Mouse (Mus musculus): Measurements from ENCODE around the gene Pakap.

Pakap gene

DNA sequence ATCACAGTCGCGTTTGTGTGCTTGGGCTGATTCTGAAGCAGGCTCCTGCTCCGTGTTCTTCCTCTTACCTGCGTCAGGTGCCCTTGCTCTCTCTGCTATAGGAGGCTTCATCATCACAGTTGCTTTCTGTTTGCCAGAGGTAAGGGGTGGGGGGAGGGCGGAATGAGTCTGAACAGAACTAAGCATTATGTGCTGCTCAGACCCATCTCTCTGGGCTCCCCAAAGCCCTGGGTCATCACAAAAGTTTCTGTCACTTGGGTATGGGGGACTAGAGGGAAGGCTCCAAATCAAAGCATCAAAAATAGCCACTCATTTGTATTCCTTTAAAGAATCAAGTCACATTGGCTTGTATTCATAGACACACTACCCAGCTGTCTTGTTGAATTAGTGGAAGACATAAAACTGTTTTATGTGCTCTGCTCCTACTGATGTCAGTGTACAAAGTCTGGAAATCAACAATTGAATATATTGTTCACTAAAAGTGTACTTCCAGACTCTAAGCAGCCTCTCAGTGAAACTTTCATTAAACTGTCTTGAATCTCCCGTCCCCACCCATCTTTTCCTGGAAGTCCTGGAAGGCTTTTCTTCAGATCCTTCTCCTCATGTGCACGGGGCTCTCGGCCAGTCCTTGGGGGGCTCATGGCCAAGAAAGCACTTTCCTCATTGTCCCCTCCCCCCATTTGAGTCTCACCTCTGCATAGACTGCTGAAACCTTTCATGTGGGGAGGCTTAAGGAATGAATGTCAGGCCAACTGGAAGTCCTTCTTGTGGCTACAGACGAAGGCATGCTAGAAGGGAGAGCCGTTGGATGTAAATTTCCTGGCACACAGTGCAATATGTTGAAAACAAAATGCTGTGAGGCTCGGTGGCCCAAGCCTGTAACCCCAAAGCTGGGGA lies 135.8 kb downstream of the Pakap start:
- no peak for DNase-seq (ENCODE audit: low read depth in 1 of 2, low spot score in 2 of 2)

DNA sequence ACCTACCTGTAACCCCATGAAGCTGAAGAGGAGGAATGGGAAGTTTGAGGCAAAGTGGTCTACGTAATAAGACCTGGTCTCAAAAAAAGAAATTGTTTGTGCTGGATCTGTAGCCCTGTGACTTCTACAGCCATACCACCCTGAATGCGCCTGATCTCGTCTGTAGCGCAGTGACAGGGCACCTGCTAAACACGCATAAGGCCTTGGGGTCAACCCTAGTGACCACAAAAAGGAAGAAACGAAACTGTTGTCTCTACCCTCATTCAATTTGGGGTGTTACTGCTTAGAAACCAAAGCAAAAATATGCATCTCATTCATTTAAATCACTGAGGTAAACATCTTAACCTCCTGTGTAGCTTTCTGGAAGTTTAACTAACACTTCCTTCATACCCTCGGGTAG lies 136.6 kb downstream of the Pakap start:
- peak in 1 of 2 experiments; percentile 1 for DNase-seq (ENCODE audit: low read depth in 1 of 2, low spot score in 2 of 2)

DNA sequence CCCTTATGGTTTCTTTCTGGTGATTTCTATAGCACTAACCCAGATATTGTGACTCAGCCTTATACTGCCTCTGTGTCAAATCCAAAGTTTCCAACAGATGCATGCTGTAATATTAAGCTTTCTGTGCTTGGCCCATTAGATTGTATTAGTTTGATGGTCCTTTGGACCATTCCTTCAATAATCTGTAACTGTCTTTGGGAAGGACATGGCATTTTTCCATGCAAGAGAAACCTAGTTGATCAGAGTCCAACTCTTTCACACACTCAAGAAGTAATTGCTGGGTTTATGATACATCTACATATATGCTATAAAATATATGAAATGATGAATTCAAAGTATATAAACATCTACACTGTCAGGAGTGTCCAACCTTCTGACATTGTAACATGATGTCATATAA lies 147.9 kb downstream of the Pakap start:
- no peak for DNase-seq (ENCODE audit: low read depth in 1 of 2, low spot score in 2 of 2)

DNA sequence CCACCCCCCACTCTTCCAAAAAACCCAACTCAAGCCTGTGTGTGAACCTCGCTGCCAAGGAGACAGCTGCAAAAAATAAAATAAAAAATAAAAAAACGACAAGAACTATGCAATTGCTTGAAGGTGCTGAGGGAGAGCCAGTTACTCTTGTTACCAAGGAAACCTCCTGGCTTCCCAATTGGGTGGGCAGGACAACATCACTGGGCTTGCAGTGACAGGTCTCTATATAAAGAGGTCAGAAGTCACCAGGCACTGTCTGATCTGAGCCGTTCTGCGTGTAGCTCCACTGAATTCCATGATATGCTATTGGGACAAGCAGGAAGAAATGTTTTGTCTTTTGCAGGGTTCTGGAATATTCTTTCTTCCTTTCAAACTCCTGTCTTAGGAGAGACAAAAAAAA lies 148.8 kb downstream of the Pakap start:
- no peak for DNase-seq (ENCODE audit: low read depth in 1 of 2, low spot score in 2 of 2)

DNA sequence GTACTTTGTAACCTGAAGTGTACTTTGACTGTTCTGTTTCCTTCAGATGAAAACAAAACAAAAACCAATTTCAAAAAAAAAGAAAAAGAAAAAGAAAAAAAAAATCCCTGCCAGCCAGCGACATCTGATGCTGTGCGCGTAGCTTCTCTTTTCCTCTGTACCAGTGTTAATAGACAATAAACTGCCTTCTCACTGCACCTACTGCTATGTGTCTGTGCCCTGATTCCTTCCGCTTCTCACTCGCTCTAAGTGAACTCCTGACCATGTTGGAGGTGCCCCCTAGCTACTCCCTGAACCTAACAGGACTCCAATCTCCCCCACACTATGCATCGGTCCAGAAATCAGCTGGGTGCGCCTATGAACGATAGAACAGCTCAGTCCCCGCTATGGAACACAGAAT lies 149.4 kb downstream of the Pakap start, which contains the start of gene Akap2:
Gene Akap2, plus strand, starts transcription at position 304 of the 400 bp plus-strand sequence.
- DNase-seq (ENCODE audit: low read depth in 1 of 2, low spot score in 2 of 2) = no peak

DNA sequence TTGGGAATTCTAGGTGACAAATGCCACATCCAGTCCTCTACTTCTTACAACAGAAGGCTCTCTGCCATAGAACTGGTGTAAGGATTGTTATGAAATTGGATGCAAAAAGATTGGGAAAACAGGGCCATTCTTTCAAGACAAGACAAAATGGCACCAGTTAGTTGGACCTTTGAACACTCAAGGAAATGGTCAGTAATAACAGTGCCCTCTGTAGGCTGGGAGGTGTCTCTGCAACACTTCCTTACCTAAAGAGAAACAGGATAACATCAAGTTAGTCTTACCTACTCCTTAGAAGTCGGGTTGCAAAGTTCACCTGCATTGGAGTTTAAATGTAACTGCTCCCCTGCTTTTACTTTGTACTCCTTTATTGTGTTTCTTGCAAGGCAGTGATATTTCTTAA lies 151.4 kb downstream of the Pakap start:
- DNase-seq (ENCODE audit: low read depth in 1 of 2, low spot score in 2 of 2) = no peak

DNA sequence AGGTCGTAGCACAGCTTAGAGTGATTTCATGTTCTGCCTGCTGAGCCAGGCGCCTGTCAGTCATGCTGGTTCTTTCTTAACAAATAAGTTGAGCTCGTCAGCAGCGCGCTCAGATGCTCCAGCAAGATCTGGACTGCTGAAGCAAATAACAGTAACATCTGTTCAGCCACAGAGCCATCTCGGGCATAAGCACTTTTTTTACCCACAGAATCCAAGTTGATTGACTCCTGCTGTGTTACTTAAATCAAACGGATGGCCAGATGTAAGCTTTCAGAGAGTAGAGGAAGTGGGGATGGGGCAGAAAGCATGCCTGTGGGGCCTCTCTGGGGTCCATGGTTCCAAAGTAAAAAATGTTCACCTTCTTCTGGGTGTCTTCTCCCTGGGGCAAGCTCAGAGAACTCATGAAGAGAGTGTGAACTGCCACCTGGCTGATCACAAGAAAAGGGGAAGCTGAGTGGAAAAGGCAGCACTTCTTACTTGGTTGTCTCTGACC lies 152.9 kb downstream of the Pakap start:
- DNase-seq (ENCODE audit: low read depth in 1 of 2, low spot score in 2 of 2) = no peak

DNA sequence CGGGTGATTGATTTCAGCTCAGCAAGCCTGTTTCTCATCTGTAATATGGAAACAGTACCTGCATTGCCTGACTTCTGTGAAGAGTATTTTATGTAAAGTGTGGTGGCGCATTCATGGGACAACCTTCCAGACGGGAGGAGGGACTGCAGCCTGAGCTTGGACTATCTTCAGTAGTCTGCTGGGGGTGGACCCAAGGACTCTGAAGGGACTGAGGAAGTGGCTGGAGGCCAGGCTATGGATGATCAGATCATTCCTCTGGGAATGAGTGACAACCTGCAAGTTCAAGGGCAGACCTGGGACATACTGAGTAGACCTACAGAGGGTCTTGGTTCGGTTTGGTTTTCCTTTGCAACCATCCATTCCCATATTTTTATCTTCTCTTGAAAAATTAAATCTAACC lies 154.3 kb downstream of the Pakap start:
- DNase-seq (ENCODE audit: low read depth in 1 of 2, low spot score in 2 of 2) = no peak

DNA sequence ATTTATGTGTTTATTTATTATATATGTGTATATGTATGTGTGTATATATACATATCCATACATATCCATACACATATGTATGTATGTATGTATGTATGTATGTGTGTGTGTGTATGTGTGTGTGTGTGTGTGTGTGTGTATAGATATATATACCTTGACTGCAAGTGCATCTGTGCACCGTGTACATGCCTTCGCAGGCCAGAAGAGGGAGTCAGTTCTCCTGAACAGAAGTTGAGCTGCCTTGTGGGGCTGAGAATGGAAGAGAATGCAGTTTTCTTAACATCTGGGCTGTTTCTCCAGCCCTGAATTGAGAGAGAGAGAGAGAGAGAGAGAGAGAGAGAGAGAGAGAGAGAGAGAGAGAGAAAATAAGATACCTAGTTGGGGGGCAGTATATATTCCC lies 155.7 kb downstream of the Pakap start:
- DNase-seq (ENCODE audit: low read depth in 1 of 2, low spot score in 2 of 2) = no peak

DNA sequence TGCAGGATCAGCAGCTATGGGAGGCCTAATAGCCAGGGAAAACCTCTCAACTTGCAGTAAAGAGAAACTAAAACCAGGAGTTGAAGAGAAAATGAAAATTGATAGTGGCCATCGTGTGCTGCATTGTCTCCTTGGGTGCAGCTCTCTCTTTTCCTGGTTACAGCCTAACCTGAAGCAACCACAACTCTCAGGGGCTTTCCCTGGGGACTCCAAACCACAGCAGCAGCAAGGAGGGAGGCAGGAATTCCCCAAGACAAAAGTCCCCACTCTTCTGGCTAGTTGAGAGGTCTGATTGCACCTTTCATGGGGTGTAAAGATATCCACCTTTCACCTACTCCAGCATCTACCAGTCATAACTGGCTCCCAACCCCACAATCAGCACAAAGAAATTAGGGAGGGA lies 157.6 kb downstream of the Pakap start:
- no peak for DNase-seq (ENCODE audit: low read depth in 1 of 2, low spot score in 2 of 2)

DNA sequence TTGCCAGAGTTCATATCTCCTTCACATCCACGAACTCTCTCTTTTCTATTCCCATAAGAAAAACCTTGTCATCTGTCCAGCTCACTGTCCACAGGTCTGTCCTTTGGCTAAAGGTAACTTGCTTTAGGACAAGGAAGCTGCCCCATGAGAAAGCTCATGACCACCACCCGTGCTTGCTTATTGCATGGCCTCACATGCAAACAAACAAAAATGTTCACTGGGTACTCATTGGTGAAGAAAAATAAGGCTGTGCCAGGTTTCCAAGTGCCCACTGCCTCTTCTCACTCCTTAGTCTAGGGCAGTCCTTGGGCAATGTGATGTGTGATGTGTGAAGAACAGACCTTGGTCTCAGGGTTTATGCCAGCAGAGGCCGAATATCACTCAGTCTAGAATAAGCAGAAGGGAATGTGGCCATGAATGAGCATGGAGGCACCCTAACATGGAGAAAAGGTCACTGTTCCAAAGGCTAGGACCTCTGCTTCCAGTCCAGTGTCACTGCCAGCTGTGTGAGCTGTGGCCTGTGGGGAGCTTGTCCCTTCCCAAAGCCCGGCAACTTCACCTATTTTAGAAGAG lies 160.7 kb downstream of the Pakap start:
- no peak for DNase-seq (ENCODE audit: low read depth in 1 of 2, low spot score in 2 of 2)

DNA sequence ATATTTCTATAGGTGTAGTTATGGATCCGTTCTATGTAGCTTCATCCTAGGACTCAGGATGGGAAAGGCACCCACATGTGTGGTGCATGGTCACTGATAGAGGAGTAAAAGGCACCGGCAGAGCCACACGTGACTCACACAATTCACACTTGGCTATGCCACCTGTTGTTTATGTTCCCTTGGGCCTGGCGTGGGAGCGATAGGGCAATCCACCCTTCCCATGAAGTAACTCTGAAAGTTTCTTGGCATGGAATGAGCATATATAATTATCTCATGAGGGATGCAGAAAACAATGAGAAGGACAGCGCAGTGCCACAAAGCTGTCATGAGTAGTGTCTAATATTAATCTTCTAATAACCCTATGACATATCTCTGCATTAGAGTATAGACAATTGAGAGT lies 162.1 kb downstream of the Pakap start:
- DNase-seq (ENCODE audit: low read depth in 1 of 2, low spot score in 2 of 2) = no peak

DNA sequence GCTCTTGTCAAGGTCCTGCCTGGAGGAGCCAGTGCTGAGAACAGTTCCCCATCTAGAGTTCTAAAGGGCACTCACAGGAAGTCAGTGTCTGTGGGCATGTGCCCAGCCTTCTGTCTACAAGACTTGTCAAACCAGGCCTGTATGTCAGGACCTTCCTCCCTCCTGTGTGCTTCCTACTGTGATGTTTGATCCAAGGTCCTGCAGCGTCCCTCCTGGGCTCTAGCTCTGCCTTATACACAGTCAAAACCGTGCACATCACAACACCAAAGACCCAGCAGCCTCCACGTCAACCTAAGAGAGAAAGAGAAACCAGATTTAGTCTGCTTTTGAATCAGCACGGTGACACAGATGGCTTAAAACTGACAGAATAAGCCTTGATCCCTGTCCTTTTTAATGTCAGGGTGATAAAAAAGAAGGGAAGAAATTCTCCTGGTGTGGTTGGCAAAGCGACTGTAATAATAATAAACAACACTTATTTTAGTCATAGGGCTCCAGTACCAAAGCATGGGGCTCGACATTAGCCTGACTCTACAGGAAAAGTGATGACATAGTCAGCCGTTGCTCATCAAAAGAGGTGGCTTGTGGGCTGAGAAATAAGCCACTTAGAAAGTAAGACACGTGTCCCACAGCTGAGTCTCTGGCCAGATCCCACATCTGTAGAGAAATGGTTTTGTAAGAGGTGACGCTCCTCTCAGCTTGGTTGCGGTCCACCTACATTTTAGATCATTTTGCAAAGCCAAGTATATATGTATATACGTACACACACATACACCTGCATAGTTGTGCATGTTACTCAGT lies 163.0 kb downstream of the Pakap start:
- DNase-seq (ENCODE audit: low read depth in 1 of 2, low spot score in 2 of 2) = no peak

DNA sequence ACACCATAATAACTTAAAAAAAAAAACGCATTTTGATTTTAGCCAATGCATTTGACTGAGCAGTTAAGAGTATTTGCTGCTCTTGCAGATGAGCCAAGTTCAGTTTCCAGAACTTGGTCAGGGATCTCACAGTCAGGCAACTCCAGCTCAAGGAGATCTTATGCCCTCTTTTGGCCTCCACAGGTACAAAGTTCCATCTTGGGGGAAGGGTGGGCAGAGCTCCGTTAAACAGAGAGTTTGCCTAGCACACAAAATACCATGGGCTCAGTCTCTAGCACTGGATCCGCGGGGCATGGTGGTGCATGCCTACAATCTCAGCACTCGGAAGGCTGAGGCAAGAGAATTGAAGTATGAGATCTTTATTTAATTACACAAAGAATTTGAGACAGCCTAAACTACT lies 164.4 kb downstream of the Pakap start:
- no peak for DNase-seq (ENCODE audit: low read depth in 1 of 2, low spot score in 2 of 2)

DNA sequence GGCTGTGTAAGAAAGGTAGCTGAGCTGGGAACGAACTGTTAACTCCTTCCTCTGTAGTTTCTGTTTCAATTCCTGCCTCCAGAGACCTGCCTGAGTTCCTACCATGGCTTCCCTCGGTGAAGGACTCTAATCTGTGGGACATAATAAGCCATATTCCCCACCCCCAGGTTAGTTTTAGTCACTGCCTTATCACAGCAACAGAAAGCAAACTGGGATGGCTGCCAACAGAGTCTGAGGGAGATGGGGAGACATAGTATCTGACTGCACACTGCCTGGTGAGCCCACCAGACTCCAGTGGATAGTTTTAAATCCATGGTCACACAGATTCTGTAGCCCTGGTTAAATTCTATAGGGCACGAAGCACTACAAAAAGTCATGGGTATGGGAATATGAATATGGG lies 165.5 kb downstream of the Pakap start:
- no peak for DNase-seq (ENCODE audit: low read depth in 1 of 2, low spot score in 2 of 2)

DNA sequence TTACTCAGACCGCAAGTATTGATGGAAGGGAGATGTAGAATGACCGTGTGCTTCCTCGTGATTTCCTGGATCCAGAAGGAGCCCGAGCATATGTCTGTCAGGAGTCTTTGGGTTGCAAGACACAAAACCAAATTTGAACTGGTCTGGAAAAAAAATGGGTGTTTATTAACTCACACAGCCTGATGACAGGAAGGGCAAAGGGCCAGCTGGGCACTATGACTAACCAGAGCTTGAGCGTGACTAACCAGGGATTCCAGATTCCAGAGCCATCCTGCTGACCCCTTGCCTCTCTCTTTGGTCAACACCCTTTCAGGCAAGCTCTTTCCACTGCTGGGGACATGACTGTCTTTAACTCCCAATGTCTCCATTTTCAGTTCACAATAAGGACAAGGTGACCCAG lies 167.4 kb downstream of the Pakap start:
- no peak for DNase-seq (ENCODE audit: low read depth in 1 of 2, low spot score in 2 of 2)

DNA sequence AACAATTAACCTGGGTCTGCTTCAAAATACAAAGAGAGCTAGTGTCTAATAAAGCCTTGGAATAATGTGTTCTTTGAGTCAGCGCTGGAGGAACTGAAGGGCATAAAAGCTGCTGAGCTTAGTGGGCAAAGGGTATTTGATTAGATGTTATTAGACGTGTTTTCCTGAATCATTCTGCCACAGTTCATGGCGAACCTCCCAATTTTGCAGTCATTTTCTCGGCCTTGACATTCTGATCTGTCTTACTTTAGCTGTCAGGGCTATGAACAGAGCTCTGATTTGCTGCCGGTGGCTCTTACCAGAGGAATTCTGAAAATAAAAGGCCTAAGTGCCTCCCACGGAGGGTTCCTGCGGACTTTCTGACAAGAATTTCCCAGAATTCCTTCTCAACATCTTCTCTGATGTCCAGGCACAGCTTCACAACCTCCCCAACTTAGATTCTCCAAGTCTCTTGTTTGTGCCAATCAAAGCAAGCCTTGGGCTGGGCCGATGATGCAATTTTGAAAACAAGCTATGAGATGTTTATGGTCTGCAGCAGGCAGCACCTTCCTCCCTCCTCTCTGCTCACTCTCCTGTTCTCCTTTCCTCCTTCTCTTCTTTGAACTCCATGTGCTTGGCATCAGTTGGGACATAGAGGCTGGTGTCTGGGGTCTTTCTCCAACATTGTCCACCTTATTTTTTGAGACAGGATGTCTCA lies 171.0 kb downstream of the Pakap start:
- no peak for DNase-seq (ENCODE audit: low read depth in 1 of 2, low spot score in 2 of 2)

DNA sequence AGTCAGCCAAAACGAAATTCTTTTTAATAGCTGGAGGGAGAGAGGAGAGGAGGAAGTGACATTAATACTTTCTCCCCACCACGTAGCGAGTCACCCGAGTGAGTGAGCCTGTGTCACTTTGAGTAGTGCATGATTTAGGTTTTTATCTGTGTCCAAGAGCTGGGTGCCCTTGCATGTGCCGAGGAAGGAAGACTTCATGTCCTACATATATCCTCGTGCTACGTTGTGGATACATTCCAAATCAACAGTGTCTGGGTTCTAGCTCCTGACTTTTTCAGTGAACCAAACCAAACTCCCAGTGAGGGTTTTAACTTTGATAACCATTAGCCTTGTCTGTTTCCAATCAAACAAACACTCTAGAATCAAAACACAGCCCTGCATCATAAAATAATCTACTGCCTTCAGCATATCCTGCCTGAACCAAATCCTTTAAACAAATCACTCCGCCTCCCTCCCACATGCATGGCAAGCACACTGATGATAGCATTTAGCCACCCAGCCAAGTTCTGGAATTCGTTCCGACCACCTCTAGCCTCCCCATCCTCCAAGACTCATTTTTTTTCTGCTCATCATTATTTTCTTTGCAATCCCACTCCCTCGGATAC lies 175.4 kb downstream of the Pakap start:
- no peak for DNase-seq (ENCODE audit: low read depth in 1 of 2, low spot score in 2 of 2)

DNA sequence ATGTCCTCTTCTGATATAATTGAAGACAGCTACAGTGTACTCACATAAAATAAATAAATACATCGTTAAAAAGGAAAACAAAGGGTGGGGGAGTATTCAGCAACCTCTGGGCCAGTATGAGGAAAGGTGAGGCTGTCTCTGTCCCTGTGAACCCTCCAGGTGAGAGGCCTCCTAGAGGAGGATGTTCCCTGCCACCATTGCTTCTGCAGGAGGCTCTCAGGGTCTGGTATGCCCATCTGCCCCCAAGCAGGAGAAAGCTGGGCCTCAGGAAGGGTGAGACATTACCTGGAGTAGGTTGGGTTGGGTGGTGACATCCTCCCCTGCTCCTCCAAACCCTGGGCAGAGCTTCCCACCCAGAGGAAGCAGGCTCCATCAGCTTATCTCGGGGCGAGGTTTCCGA lies 182.7 kb downstream of the Pakap start:
- no peak for DNase-seq (ENCODE audit: low read depth in 1 of 2, low spot score in 2 of 2)

DNA sequence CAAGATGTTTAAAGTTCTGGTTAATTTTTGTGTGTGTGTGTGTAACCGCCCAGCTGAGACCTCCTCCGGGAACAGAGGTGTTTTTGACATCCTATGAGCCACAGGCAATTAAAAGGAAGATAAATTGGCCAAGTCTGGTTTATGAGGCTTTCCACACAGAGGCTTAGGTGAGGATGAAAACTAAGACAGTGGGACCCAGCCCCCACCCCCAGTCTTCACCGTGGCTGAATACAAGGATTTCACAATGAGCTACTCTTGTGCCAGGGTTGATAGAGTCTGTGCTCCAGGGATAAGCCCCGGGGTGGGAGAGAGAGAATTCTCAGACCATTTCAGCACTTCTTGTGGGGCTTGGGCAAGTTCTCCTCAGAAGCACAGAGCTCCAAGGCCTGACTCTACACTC lies 183.1 kb downstream of the Pakap start:
- DNase-seq (ENCODE audit: low read depth in 1 of 2, low spot score in 2 of 2) = no peak

DNA sequence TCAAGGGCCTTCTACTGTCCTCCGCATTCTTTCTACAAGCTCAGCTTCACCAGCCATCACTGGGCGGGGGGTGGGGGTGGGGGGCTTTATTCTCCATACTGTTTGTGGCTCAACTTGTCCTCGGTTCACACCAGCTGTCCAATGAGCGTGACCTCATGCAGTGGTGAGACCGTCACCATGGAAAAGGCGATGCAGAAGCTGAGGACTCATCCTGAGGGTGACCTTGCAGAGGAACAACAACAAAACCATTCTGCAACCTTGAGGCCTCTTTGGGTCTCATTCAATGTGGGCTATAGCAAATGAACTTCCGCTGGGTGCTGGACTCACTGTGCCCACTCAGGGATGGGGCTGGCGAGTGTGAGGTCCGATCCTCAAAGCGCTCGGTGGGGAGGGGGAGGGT lies 183.6 kb downstream of the Pakap start:
- DNase-seq (ENCODE audit: low read depth in 1 of 2, low spot score in 2 of 2) = no peak

Data from monocyte, adult 2 months (primary cell).